Mouse (Mus musculus): Measurements from ENCODE around the gene 2610507B11Rik. TPM values are rescaled to one million over a fixed set of nuclear protein-coding genes. Genes with fewer than 3 reads are reported as not detected.

The 2610507B11Rik gene
- polyA plus RNA-seq, 1 experiment from 2014 or later, result 79.1 TPM

DNA sequence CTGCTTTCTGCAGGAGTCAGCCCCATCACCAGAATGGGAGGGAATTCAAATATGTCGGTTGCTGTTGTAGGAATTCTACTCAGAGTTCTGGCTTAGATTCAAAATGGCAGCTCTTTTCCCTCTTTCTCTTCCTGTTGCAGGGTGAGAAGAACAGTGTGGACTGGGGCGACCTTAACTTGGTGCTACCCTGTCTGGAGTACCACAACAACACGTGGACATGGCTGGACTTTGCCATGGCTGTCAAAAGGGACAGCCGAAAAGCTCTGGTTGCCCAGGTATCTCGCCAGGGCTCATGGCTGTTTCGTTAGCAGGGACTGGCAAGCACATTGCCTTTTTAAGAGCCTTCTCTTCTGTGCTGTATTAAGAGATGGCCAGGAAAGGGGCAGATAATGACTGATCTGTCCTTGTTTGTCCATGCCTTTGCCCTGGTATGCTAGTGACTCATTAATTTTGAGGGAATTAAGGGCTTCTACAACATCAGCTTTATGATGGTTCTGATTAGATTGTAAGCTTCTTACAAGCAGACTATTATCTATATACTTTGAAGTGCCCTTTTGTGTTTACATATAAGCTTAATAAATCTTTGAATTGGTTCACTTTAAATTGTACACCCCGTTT, 27.7 kb downstream of the 2610507B11Rik start:
- no peak overlapping the region for H3K27ac ChIP-seq
- WGBS, result 92% methylated on average over 7 of the region's 7 CpGs

GRCm38 (mm10) chr11:78290654-78291053, 29.1 kb downstream of the 2610507B11Rik start, which contains the start of gene BC030499:
Gene BC030499 (plus strand): TSS chr11:78290841.
- Histone ChIP-seq H3K27ac (no peak within 1 kb of the TSS), H3K9me3 (no peaks in the 10 kb centered on the region), H3K27me3 (no peaks in the 10 kb centered on the region), H3K4me1 (replicated peaks) (no peaks in the 10 kb centered on the region), H3K4me3 (replicated peaks) (no peak within 1 kb of the TSS), H3K9ac (replicated peaks) (no peak within 1 kb of the TSS), H3K4me2 (no peak within 1 kb of the TSS), H3K36me3 (peaks cover 78% of the 10 kb centered on the region)
- WGBS, result 86% methylated on average over 4 of the region's 4 CpGs
- ATAC-seq (ENCODE audit: insufficient number of reproducible peaks, insufficient read depth, low FRiP score, low TSS enrichment, low read depth), result no peak

More for the DNA sequence above, 27.7 kb downstream of the 2610507B11Rik start:
- Histone ChIP-seq H3K9ac (replicated peaks) (no peak overlapping the region), H3K27me3 (no peaks in the 10 kb centered on the region), H3K4me2 (no peak overlapping the region), H3K36me3 (peaks cover 92% of the 10 kb centered on the region), H3K9me3 (no peaks in the 10 kb centered on the region), H3K4me1 (replicated peaks) (no peaks in the 10 kb centered on the region), H3K4me3 (replicated peaks) (no peak overlapping the region)
- no peak for ATAC-seq (ENCODE audit: insufficient number of reproducible peaks, insufficient read depth, low FRiP score, low TSS enrichment, low read depth)

DNA sequence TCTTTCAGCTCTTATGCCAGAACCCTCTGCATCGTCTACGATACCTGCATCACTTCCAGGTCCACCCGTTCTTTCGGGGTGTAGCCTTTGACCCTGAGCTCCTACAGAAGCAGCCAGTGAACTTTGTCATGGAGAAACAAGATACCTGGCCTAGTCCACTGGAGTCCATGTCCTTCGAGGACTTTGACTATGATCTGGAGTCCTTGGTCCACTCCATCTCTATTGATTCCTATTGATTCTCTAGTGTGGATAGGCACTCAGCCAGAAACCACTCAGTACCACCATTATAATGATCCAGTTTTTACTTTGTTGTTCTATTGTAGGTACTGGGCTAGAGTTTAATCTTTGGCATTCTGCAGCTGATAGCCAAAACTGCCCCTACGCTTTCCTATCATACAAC, 33.0 kb downstream of the 2610507B11Rik start:
- ATAC-seq (ENCODE audit: insufficient number of reproducible peaks, insufficient read depth, low FRiP score, low TSS enrichment, low read depth), result no peak
- H3K27me3 ChIP-seq, result no peaks in the 10 kb centered on the region
- 91% methylated on average over 6 of the region's 6 CpGs for WGBS

GRCm38 (mm10) chr11:78300917-78301316, 39.4 kb downstream of the 2610507B11Rik start:
- Histone ChIP-seq H3K4me3 (replicated peaks) (peak overlapping the region; percentile 81), H3K27me3 (no peaks in the 10 kb centered on the region), H3K36me3 (peaks cover 28% of the 10 kb centered on the region), H3K9ac (replicated peaks) (peak overlapping the region; percentile 74; the same call in 1 of the 2 replicates), H3K27ac (peak overlapping the region; percentile 87), H3K4me2 (peak overlapping the region; percentile 77), H3K9me3 (no peaks in the 10 kb centered on the region), H3K4me1 (replicated peaks) (peaks cover 5% of the 10 kb centered on the region)
- ATAC-seq (ENCODE audit: insufficient number of reproducible peaks, insufficient read depth, low FRiP score, low TSS enrichment, low read depth), result no peak
- 63% methylated on average over 7 of the region's 7 CpGs for WGBS

More for the DNA sequence above, 33.0 kb downstream of the 2610507B11Rik start:
- Histone ChIP-seq H3K4me2 (no peak overlapping the region), H3K36me3 (peaks cover 40% of the 10 kb centered on the region), H3K4me3 (replicated peaks) (no peak overlapping the region), H3K9ac (replicated peaks) (no peak overlapping the region), H3K27ac (no peak overlapping the region), H3K4me1 (replicated peaks) (no peaks in the 10 kb centered on the region), H3K9me3 (no peaks in the 10 kb centered on the region)

DNA sequence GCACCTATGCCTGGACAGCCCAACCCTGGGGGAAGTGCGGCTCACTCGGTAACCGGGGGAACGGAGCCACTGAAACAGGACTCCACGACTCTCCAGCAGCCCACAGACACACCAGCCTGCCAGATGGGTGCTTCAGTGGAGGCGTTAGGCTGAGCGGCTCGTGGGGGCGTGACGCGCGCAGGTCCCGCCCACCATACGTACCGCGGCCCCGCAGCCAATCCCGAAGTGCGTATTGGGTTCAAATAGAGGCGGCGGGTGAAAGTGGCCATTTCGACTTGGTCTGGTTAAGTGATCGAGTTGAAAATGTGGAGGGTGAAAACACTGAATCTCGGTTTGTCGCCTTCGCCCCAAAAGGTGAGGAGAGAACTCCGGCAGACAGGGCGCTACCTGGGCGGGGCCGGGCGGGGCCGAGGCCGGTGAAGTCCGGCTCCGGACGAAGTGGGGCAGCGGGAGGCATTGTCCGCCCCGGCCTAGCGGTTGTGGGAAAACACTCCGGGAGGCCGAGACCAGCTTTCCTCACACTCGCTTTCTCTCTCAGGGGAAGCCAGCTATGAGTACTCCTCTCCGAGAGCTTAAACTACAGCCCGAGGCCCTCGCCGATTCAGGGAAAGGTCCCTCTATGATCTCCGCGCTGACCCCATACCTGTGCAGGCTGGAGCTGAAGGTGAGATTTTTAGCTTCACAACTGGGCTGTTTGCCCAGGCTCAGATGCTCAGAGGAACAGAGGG, 40.0 kb downstream of the 2610507B11Rik start, which contains the start of gene Spag5:
Spag5 (plus strand) TSS at position 173 of the 728 bp plus-strand sequence.
- Histone ChIP-seq H3K27me3 (no peaks in the 10 kb centered on the region), H3K4me1 (replicated peaks) (peaks cover 9% of the 10 kb centered on the region), H3K27ac (peak within 1 kb of the TSS; percentile 87), H3K4me3 (replicated peaks) (peak within 1 kb of the TSS; percentile 81), H3K36me3 (peaks cover 33% of the 10 kb centered on the region), H3K4me2 (peak within 1 kb of the TSS; percentile 77), H3K9me3 (no peaks in the 10 kb centered on the region), H3K9ac (replicated peaks) (peak within 1 kb of the TSS; percentile 74)
- WGBS, result under 1% methylated on average over 49 of the region's 49 CpGs
- ATAC-seq (ENCODE audit: insufficient number of reproducible peaks, insufficient read depth, low FRiP score, low TSS enrichment, low read depth), result peak; percentile 97

DNA sequence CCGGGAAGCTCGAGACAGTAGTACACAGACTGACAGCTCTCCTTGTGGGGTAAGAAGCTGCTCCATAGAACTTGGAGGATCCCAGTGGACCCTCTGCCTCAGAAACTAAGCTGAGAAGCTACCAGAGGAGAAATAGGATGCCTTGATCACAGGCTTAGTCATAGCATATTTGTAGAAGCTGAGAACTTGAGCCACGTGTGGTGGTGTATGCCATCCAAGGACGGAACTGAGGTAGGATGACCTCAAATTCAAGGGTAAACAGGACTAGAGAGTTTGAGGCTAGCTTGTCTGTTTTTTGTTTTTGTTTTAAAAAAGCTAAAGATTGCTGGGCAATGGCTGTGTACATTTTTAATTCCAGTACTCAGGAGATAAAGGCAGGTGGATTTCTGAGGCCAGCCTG, 43.7 kb downstream of the 2610507B11Rik start:
- Histone ChIP-seq H3K4me1 (replicated peaks) (peaks cover 13% of the 10 kb centered on the region), H3K4me2 (no peak overlapping the region), H3K9me3 (no peaks in the 10 kb centered on the region), H3K27me3 (no peaks in the 10 kb centered on the region), H3K4me3 (replicated peaks) (no peak overlapping the region), H3K27ac (no peak overlapping the region), H3K36me3 (peaks cover 64% of the 10 kb centered on the region), H3K9ac (replicated peaks) (no peak overlapping the region)
- WGBS, result 94% methylated on average over 4 of the region's 4 CpGs
- no peak for ATAC-seq (ENCODE audit: insufficient number of reproducible peaks, insufficient read depth, low FRiP score, low TSS enrichment, low read depth)

DNA sequence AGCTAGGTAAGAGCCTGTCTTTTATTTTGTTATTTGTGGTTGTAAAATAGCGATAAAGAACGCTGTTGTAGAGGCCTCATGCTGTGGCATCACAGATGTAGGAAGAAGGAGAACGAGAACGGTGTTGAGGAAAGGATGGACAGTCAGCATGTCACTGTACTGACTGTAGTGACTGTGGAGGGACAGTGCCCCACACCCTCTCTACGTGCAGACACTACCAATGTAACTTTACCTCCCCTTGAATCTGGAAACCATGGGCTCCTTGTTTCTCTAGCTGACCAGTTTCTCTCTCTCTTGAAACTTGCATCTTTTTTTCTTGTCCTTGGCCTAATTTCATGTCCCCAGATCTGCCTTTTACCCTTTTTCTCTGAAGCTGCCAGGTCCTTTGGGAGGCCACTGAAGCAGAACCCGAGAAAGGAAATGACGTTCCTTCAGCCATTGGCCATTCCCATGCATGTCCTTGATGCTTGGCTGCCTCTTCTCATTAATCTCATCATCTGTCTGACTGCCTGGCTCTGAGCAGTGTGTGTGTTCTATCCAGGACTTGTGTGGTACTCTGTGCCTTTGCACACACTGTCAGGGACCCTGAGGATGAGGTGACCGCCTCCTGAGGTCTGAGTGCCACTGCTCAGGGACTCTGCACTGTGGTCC, 49.4 kb downstream of the 2610507B11Rik start:
- H3K4me2 ChIP-seq, result no peak overlapping the region
- H3K4me1 ChIP-seq (replicated peaks), result 0 out of 2 replicates have a peak, but pooled peaks cover 8% of the 10 kb centered on the region
- peaks cover 90% of the 10 kb centered on the region for H3K36me3 ChIP-seq
- no peak for ATAC-seq (ENCODE audit: insufficient number of reproducible peaks, insufficient read depth, low FRiP score, low TSS enrichment, low read depth)
- H3K9me3 ChIP-seq, result no peaks in the 10 kb centered on the region
- no peaks in the 10 kb centered on the region for H3K27me3 ChIP-seq
- no peak overlapping the region for H3K9ac ChIP-seq (replicated peaks)
- no peak overlapping the region for H3K27ac ChIP-seq
- H3K4me3 ChIP-seq (replicated peaks), result no peak overlapping the region
- 88% methylated on average over 8 of the region's 8 CpGs for WGBS

DNA sequence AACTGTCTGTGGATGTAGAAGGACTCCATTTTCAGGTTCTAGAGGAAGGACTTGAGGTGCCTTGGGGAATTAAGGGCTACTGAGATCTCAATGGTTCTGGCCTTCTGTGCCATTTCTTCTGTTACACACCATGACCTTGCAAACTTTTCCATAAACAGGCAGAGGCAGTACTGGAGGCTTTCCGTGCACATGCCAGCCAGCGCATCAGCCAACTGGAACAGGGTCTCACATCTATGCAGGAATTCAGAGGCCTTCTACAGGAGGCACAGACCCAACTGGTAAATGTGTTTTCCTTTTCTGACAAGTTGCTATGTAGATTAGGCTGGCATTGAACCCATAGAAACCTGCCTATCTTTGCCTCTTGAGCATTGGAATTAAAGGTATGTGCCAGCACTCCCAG, 52.1 kb downstream of the 2610507B11Rik start:
- WGBS, result 95% methylated on average over 2 of the region's 2 CpGs
- Histone ChIP-seq H3K4me2 (no peak overlapping the region), H3K9me3 (no peaks in the 10 kb centered on the region), H3K9ac (replicated peaks) (no peak overlapping the region), H3K27me3 (no peaks in the 10 kb centered on the region), H3K27ac (no peak overlapping the region), H3K36me3 (peaks cover 96% of the 10 kb centered on the region), H3K4me1 (replicated peaks) (no peaks in the 10 kb centered on the region), H3K4me3 (replicated peaks) (no peak overlapping the region)
- ATAC-seq (ENCODE audit: insufficient number of reproducible peaks, insufficient read depth, low FRiP score, low TSS enrichment, low read depth), result no peak

DNA sequence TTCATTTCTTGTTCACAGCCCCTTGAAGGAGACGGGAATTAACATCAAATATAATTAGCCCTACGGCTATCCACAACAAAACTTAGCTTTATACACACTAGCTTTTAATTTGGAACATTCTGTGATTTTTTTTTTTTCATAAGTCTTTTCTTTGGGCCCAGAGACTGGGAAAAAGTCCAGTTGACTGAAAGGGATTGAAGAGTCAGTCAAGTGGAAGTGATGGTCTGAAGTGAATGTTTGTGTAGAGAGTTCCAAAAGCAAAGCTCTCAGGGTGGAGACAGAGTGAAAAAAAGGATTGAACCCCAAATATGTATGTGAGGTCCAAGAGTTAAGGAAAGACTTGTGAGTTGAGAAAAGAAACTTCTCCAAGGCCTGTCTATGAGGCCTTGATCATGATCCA, 56.9 kb downstream of the 2610507B11Rik start:
- peaks cover 92% of the 10 kb centered on the region for H3K36me3 ChIP-seq
- no peak overlapping the region for H3K4me3 ChIP-seq (replicated peaks)
- ATAC-seq (ENCODE audit: insufficient number of reproducible peaks, insufficient read depth, low FRiP score, low TSS enrichment, low read depth), result no peak
- no peaks in the 10 kb centered on the region for H3K9me3 ChIP-seq
- no peak overlapping the region for H3K9ac ChIP-seq (replicated peaks)
- peaks cover 22% of the 10 kb centered on the region for H3K4me1 ChIP-seq (replicated peaks)
- WGBS, result 83% methylated on average over 2 of the region's 2 CpGs
- no peaks in the 10 kb centered on the region for H3K27me3 ChIP-seq
- H3K27ac ChIP-seq, result no peak overlapping the region
- H3K4me2 ChIP-seq, result no peak overlapping the region

- H3K27ac ChIP-seq, result peak overlapping the region; percentile 56; the same call in 1 of the 2 replicates
- no peaks in the 10 kb centered on the region for H3K27me3 ChIP-seq
- WGBS, result 51% methylated on average over 2 of the region's 2 CpGs
- no peak overlapping the region for H3K9ac ChIP-seq (replicated peaks)
- no peak for ATAC-seq (ENCODE audit: insufficient number of reproducible peaks, insufficient read depth, low FRiP score, low TSS enrichment, low read depth)
- H3K36me3 ChIP-seq, result peaks cover 61% of the 10 kb centered on the region
- H3K9me3 ChIP-seq, result no peaks in the 10 kb centered on the region
- H3K4me2 ChIP-seq, result peak overlapping the region; percentile 36
- no peak overlapping the region for H3K4me3 ChIP-seq (replicated peaks)
- H3K4me1 ChIP-seq (replicated peaks), result peaks cover 24% of the 10 kb centered on the region
Measured at GRCm38 (mm10) chr11:78322076-78322831, 60.7 kb downstream of the 2610507B11Rik start.

Data from limb, embryonic 12.5 days (tissue).